Mouse (Mus musculus) heart, adult 2 months (tissue): ENCODE data around the gene Jak3.

Experiments
- CTCF ChIP-seq: fragments of 200-600 bp; IDR thresholded peaks from 2 replicates; pipeline ENCODE4 v1.8.1; 2022; ENCODE audit warnings: antibody characterized with exemption, mild to moderate bottlenecking, moderate library complexity
- POLR2A ChIP-seq: fragments of 200-500 bp; IDR thresholded peaks from 2 replicates; pipeline ENCODE4 v1.6.1; 2011; ENCODE audit warnings: mild to moderate bottlenecking, low read depth, low read length, control low read depth; ENCODE audit not compliant: insufficient read depth

DNA sequence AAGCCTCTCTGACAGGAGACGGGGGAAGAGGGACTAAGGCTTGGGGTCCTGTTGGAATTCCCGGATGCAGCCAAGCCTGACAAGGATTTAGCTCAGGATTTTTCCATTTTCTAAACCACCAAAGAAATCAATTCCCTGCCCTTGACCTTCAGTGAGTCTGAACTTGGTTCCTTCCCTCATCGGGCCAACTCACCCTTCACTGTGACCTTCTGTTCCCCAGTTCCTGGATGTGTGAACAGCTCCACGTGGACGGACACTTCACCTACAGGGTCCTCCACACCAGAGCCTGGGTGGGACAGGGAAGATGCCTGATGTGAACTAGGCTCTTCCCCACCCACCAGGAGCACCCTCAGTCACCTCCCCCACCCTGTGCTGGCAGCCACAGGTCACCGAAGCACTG, 45.3 kb upstream of the Jak3 start:
- TF ChIP-seq CTCF (no peak), POLR2A (no peak)
